Mouse (Mus musculus): ENCODE results near the gene Kcnj1. TPM values are rescaled to one million over a fixed set of nuclear protein-coding genes. Genes with fewer than 3 reads are reported as not detected.

Gene Kcnj1
- total RNA-seq, 2 experiments from 2014 or later, result not detected

- DNase-seq (ENCODE audit: extremely low spot score in 1 of 2, low spot score in 1 of 2), result no peak
These were observed 72.3 kb downstream of the Kcnj1 start for GRCm38 (mm10) chr9:32444453-32445201.

- DNase-seq (ENCODE audit: extremely low spot score in 1 of 2, low spot score in 1 of 2), result no peak
These were observed 73.5 kb downstream of the Kcnj1 start for GRCm38 (mm10) chr9:32445789-32446188.

- DNase-seq (ENCODE audit: extremely low spot score in 1 of 2, low spot score in 1 of 2), result no peak
These were observed 76.5 kb downstream of the Kcnj1 start for GRCm38 (mm10) chr9:32448766-32449165.

Other genes with a start within 250 kb of the Kcnj1 start
- under 1 TPM; 0.17 to 0.31 TPM for gene Kcnj5, start 28.1 kb upstream of the Kcnj1 start, total RNA-seq (2021)
- gene Fli1, start 170.4 kb downstream of the Kcnj1 start, total RNA-seq (2021), result 1 to 10 TPM; 4.6 to 5.3 TPM

All from layer of hippocampus, postnatal 25 days (tissue).